Mouse (Mus musculus): ENCODE data around the gene Fem1a. TPM values are rescaled to one million over a fixed set of nuclear protein-coding genes. Genes with fewer than 3 reads are reported as not detected.

Fem1a gene
- polyA plus RNA-seq, 1 experiment: 29.4 TPM

DNA sequence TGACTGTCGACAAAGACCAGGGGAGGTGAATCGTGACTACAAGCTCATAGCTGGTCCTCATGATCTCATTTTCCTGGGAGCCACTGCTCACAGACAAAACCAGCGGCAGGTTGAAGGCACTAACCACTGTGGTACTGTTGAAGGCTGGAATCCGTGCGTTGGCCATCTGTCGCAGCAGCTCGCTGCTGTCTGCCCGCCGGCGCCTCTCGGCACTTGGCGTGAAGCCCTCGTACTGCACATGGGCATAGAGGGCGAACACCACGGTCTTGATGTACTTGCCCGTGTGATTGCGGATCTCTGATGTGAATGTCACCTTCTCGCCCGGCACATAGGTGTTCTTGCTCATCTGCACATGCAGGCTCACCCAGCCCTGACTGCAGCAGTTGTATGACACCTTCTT, 37.6 kb downstream of the Fem1a start:
- Histone ChIP-seq H3K4me1 (ENCODE audit: control insufficient read depth, insufficient read depth, low read length) (peaks cover 3% of the 10 kb centered on the region), H3K4me3 (replicated peaks; ENCODE audit: extremely low read depth, low read depth, low read length) (no peak overlapping the region)
- WGBS: 89% methylated on average over 19 of the region's 19 CpGs
- DNase-seq: no peak
- no peak for TF ChIP-seq POLR2A (IDR thresholded peaks at IDR 0.05; ENCODE audit: borderline replicate concordance, extremely low read depth, low read depth, low read length)
- no peak for TF ChIP-seq CTCF (IDR thresholded peaks at IDR 0.05; ENCODE audit: insufficient read depth, low read length)

DNA sequence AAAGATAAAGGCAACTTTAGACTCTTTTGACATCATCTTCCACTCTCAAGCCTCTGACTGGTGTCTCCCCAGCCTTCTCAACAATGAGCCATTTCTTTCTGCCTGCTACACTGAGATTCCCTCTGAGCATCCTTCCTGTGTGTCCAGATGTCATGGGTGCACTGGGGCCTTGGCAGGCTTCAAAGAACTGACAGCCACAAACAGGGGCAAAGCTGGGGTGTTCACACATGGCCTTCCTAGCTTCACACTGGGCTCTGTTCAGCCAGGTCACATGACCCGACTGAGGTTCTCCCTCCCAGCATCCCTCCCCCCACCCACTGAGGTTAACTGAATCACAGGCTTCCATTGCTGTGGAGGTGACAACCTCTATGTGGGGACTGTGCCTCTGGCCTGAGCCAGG, 39.6 kb downstream of the Fem1a start:
- H3K4me3 ChIP-seq (replicated peaks; ENCODE audit: extremely low read depth, low read depth, low read length): no peak overlapping the region
- WGBS: 77% methylated on average over 1 of the region's 1 CpGs
- DNase-seq: no peak
- TF ChIP-seq POLR2A (IDR thresholded peaks at IDR 0.05; ENCODE audit: borderline replicate concordance, extremely low read depth, low read depth, low read length) (no peak), CTCF (IDR thresholded peaks at IDR 0.05; ENCODE audit: insufficient read depth, low read length) (no peak)
- peaks cover 3% of the 10 kb centered on the region for H3K4me1 ChIP-seq (ENCODE audit: control insufficient read depth, insufficient read depth, low read length)

DNA sequence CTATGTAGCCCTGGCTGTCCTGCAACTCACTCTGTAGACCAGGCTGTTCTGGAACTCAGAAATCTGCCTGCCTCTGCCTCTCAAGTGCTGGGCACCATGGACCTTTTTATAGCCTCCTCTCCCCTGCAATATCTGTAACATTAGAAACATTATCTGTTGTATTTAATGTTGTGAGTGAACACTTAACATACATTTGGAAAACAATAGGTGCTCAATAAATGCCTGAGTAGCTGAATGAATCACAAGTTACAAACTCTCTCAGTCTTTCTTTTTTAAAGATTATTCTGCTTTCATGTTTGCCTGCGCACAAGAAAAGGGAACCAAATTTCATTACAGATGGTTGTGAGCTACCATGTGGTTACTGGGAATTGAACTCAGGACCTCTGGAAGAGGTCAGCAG, 41.6 kb downstream of the Fem1a start:
- H3K4me1 ChIP-seq (ENCODE audit: control insufficient read depth, insufficient read depth, low read length): no peaks in the 10 kb centered on the region
- H3K4me3 ChIP-seq (replicated peaks; ENCODE audit: extremely low read depth, low read depth, low read length): no peak overlapping the region
- no peak for TF ChIP-seq POLR2A (IDR thresholded peaks at IDR 0.05; ENCODE audit: borderline replicate concordance, extremely low read depth, low read depth, low read length)
- no peak for TF ChIP-seq CTCF (IDR thresholded peaks at IDR 0.05; ENCODE audit: insufficient read depth, low read length)
- no peak for DNase-seq
- WGBS: 86% methylated on average over 1 of the region's 1 CpGs

DNA sequence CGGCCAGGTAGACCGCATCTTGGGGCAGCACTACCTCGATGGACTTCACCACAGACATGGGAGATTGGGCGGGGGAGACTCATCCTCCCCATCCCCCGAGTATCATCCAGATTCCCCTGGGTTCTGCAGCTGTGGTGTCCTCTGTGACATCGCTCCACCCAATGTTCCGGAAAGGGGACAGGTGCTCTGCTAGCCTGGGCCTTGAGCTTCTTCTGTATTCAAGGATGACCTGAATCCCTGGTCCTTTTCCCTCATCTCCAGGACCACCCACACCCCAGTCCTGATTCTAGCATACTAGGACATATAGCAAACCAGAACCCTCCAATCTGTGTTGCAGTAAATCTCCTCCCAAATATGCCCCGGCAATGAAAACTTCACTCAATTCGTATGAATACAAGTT, 43.6 kb downstream of the Fem1a start, which contains the start of gene Arrdc5:
TSS of gene Arrdc5 (minus strand) at position 101 of the 400 bp plus-strand sequence.
- DNase-seq: no peak
- TF ChIP-seq CTCF (IDR thresholded peaks at IDR 0.05; ENCODE audit: insufficient read depth, low read length): no peak
- no peak for TF ChIP-seq POLR2A (IDR thresholded peaks at IDR 0.05; ENCODE audit: borderline replicate concordance, extremely low read depth, low read depth, low read length)
- Histone ChIP-seq H3K4me3 (replicated peaks; ENCODE audit: extremely low read depth, low read depth, low read length) (no peak within 1 kb of the TSS), H3K4me1 (ENCODE audit: control insufficient read depth, insufficient read depth, low read length) (0 out of 2 replicates have a peak, but pooled peaks cover 2% of the 10 kb centered on the region)
- WGBS: 90% methylated on average over 9 of the region's 9 CpGs

DNA sequence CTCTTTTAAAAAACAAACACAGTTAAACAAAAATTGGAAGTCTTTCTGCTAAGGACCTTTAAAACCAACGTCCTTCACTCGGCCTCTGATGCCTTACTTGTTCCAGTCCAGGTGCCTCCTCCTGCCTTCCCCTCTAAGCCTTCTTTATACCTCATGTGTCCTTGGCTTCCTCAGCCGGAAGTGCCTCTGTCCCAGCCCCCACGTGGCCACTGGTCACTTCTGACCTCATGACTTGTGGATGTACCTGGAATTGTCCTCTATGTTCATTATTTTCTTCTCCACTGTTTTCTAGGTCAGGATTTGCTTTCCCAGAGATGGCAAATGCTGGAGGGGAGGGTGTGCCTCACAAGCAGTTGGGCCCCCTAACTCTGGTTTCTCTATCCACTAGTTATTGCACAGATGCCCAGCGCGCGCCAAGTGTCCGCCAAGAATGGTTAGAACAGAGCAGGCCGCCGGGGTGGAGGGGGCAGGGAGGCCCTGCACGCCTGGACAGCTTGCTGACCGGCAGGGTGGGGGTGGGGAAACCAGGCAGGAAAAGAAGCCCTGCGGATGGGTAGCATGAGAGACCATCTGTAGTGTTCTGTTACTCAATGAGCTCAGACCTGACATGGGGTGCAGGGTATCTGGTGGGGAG, 45.9 kb downstream of the Fem1a start:
- no peak overlapping the region for H3K4me3 ChIP-seq (replicated peaks; ENCODE audit: extremely low read depth, low read depth, low read length)

DNA sequence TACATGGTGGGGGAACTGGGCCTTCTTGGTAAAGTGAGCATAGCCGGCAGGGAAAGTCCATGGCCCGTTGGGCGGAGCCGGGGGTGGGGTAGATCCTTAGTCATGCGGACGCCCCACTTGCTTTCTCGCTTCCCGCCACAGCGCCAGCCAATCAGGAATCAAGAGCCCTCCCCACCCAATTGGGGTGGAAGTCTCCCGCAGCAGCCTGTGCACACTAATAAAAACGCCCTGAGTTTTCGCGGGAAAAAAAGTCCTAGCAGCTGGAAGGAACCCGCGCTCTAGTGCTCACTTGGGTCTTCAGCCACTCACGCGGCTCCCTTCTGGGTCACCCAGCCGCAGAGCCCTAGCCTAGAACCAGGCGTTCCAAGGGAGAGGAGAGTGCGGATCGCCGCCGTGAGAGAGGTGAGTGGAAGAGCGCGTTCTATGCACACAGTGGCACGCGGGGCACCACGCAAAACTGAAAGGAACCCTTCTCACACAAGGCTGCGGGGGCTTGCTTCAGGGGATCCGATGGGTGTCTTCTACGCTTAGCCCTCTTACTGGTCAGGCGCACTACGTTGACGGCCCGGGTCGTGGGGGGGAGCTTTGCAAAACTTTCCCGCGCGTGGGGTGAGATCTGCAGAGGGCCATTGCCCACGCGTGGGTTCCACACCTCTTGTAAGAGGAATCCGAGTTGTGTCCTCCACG, 46.7 kb downstream of the Fem1a start, which contains the start of gene Uhrf1:
TSS of gene Uhrf1 (plus strand) at position 162 of the 687 bp plus-strand sequence.
- peak; percentile 40 for DNase-seq
- WGBS: under 1% methylated on average over 43 of the region's 43 CpGs

More for the DNA sequence above, 45.9 kb downstream of the Fem1a start:
- 35% methylated on average over 13 of the region's 13 CpGs for WGBS
- no peak for DNase-seq
- TF ChIP-seq CTCF (IDR thresholded peaks at IDR 0.05; ENCODE audit: insufficient read depth, low read length) (no peak), POLR2A (IDR thresholded peaks at IDR 0.05; ENCODE audit: borderline replicate concordance, extremely low read depth, low read depth, low read length) (no peak)
- H3K4me1 ChIP-seq (ENCODE audit: control insufficient read depth, insufficient read depth, low read length): 0 out of 2 replicates have a peak, but pooled peaks cover 2% of the 10 kb centered on the region

DNA sequence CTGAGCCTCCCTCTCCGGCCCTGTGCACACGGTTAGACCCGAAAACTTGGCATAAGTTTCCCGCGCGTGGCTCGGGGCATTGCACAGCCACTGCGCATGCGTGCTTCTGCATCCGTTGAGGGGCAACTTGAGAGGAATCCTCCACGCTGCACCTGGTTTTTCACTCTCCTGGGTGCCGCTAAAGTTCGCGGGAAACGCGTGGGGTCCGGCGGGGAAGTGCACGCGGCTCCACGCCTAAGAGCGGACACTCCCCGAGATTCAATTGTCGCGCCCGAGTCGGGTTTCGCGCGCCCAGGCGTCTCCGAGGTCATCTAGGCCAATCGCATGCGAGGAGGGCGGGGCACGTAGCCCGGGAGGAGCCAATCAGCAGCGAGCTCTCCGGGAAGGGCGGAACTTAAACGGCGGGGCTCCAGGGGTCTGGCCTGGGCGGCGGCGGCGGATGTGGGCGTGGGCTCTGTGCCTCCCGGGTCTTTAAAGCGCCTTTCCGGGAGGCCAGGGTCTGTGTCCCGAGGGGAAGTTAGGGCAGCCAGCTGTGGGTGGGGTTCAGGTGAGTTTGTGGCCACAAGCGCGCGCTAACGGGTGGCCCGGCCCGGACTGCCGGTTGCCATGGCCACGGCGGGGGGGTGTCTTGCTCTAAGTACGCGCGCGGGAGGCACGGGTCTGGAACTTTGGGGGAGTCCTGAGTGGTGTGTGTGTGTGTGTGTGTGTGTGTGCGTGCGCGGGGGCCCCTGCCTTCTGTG, 47.4 kb downstream of the Fem1a start:
- Histone ChIP-seq H3K4me3 (replicated peaks; ENCODE audit: extremely low read depth, low read depth, low read length) (peak overlapping the region; percentile 77), H3K4me1 (ENCODE audit: control insufficient read depth, insufficient read depth, low read length) (0 out of 2 replicates have a peak, but pooled peaks cover 2% of the 10 kb centered on the region)
- DNase-seq: peak; percentile 94
- under 1% methylated on average over 68 of the region's 68 CpGs for WGBS
- no peak for TF ChIP-seq CTCF (IDR thresholded peaks at IDR 0.05; ENCODE audit: insufficient read depth, low read length)
- TF ChIP-seq POLR2A (IDR thresholded peaks at IDR 0.05; ENCODE audit: borderline replicate concordance, extremely low read depth, low read depth, low read length): no peak

More for the DNA sequence above, 46.7 kb downstream of the Fem1a start, which contains the start of gene Uhrf1:
- TF ChIP-seq CTCF (IDR thresholded peaks at IDR 0.05; ENCODE audit: insufficient read depth, low read length) (no peak), POLR2A (IDR thresholded peaks at IDR 0.05; ENCODE audit: borderline replicate concordance, extremely low read depth, low read depth, low read length) (no peak)
- 0 out of 2 replicates have a peak, but pooled peaks cover 2% of the 10 kb centered on the region for H3K4me1 ChIP-seq (ENCODE audit: control insufficient read depth, insufficient read depth, low read length)
- H3K4me3 ChIP-seq (replicated peaks; ENCODE audit: extremely low read depth, low read depth, low read length): peak within 1 kb of the TSS; percentile 77

DNA sequence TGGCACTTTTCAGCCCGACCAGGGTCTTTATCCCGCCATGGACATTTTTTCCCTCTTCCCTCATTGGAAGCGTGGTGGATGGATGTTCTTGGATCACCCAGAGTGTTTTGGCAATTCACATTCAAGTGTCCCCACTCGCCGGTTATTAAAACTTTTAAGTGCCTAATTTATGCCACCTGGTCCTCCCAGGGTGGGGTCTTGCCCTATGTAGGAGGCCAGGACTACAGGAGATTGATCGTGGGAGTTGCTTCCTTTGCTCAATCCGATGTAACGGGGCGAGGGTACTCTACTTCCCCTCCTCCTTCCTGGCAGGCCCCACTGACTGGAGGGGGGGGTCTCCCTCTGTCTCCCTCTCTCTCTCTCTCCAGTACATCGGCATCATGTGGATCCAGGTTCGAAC, 48.1 kb downstream of the Fem1a start:
- no peak for DNase-seq
- Histone ChIP-seq H3K4me3 (replicated peaks; ENCODE audit: extremely low read depth, low read depth, low read length) (no peak overlapping the region), H3K4me1 (ENCODE audit: control insufficient read depth, insufficient read depth, low read length) (0 out of 2 replicates have a peak, but pooled peaks cover 2% of the 10 kb centered on the region)
- 12% methylated on average over 11 of the region's 11 CpGs for WGBS
- TF ChIP-seq POLR2A (IDR thresholded peaks at IDR 0.05; ENCODE audit: borderline replicate concordance, extremely low read depth, low read depth, low read length) (no peak), CTCF (IDR thresholded peaks at IDR 0.05; ENCODE audit: insufficient read depth, low read length) (no peak)

DNA sequence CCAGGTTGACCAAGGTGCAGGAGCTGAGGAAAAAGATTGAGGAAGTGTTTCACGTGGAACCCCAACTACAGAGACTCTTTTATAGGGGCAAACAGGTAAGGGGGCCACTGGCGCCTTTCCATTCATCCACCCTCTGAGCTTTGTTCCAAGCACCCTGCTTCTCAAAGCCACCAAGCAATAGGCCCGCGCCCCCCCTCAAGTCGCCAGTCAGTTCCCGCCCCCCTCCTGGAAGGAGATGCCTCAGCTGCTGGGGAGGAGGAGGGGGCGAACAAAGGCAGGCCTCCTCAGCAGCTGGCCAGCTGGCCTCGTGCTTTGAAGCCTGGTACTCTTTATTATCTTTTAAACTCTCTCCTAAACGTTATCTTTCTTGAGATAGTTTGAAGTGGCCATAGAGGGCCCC, 48.5 kb downstream of the Fem1a start:
- no peak for DNase-seq
- 0 out of 2 replicates have a peak, but pooled peaks cover 2% of the 10 kb centered on the region for H3K4me1 ChIP-seq (ENCODE audit: control insufficient read depth, insufficient read depth, low read length)
- WGBS: 33% methylated on average over 9 of the region's 9 CpGs
- no peak overlapping the region for H3K4me3 ChIP-seq (replicated peaks; ENCODE audit: extremely low read depth, low read depth, low read length)
- TF ChIP-seq CTCF (IDR thresholded peaks at IDR 0.05; ENCODE audit: insufficient read depth, low read length): no peak
- no peak for TF ChIP-seq POLR2A (IDR thresholded peaks at IDR 0.05; ENCODE audit: borderline replicate concordance, extremely low read depth, low read depth, low read length)
